Mouse (Mus musculus) frontal cortex, postnatal 10 days (tissue): Measurements from ENCODE around the gene Bok.

ENCODE experiments used
- DNase-seq, 2 experiments: peaks; one replicate each; pipeline ENCODE4 v3.0.0; 2022; ENCODE audit warnings: low spot score in 2 of 2, mixed read lengths in 1 of 2

Bok gene

DNA sequence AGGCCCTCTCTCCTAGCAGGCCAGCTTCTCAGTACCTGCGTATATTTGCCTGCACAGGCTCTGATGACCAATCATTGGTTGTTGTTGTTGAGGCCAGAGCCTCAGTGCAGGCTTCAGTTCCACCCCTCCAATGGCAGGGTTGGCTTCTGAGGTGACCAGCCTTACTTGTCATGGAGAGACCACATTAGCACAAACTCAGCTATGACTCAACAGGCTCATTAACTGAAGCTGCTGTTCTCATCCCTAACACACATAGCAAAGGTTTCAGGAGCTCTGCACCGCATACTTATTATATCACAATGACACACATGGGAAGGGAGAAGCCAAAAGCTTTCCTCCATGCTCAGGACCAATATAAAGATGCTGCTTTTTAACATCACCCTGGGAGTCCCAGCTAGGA is 55.2 kb downstream of the Bok start:
- no peak for DNase-seq

DNA sequence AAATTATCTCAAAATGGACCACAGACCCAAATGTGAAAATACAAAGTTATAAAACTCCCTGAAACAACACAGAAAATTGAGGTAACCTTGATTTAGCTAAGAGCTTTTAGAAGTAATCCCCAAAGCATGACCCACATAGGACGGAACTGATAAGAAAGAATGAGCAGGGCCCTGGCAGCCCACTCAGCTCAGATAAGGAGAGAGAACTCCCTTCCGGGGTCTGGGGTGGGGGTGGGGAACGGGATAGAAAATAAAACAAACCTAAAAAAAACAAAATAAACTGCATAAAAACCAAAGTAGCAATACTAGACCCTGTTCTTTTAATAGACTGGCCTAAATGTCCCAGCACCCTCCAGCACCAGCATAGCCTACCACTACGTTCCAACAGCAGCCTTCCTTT is 56.5 kb downstream of the Bok start:
- no peak for DNase-seq

DNA sequence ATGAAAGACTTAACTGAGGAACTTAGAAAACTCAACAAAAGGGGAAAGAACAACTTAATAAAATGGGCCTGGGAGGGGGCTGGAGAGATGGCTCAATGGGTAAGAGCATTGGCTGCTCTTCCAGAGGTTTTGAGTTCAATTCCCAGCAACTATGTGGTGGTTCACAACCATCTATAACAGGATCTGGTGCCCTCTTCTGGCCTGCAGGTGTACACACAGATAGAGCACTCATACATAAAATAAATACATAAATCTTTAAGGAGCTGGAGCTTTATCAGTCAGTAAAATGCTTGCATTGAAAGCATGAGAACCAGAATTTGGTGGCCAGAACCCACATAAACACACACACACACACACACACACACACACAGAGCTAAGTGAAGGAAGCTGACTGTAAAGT is 57.5 kb downstream of the Bok start:
- DNase-seq = no peak
